8 mouse cellular contexts compared by ENCODE assay signal in genomic region chr4:43631046-43631955, GRCm38 (mm10). TPM values are rescaled to one million over a fixed set of nuclear protein-coding genes. Genes with fewer than 3 reads are reported as not detected.
DNase-seq lines count a peak whose midpoint lies in the region; ATAC-seq and TF ChIP-seq lines count a peak whose summit lies in the region.

Npr2 (plus strand) TSS chr4:43631935.

- peak within 1 kb of the TSS; percentile 28 for H3K4me3 ChIP-seq in C2C12 (ENCODE audit: insufficient read depth, poor library complexity, severe bottlenecking)
- H3K4me3 ChIP-seq in liver, embryonic 13.5 days (replicated peaks) = peak within 1 kb of the TSS; percentile 63
- H3K4me3 ChIP-seq in neural tube, embryonic 13.5 days = peak within 1 kb of the TSS; percentile 64

- peak within 1 kb of the TSS; percentile 88 for H3ac ChIP-seq in C2C12 (ENCODE audit: control insufficient read depth, insufficient read length, low read depth)

- H3K9ac ChIP-seq in liver, embryonic 13.5 days = peak within 1 kb of the TSS; percentile 65
- peak within 1 kb of the TSS; percentile 92 for H3K9ac ChIP-seq in neural tube, embryonic 13.5 days

- peak within 1 kb of the TSS; percentile 84 for H3K4me2 ChIP-seq in liver, embryonic 13.5 days
- H3K4me2 ChIP-seq in neural tube, embryonic 13.5 days = peak within 1 kb of the TSS; percentile 86

- no peak within 1 kb of the TSS for H3K27ac ChIP-seq in liver, embryonic 13.5 days
- H3K27ac ChIP-seq in neural tube, embryonic 13.5 days (replicated peaks) = peak within 1 kb of the TSS; percentile 95

- no peaks in the 10 kb centered on the region for H3K36me3 ChIP-seq in C2C12 (ENCODE audit: control insufficient read depth, insufficient read depth)
- H3K36me3 ChIP-seq in liver, embryonic 13.5 days = no peaks in the 10 kb centered on the region
- no peaks in the 10 kb centered on the region for H3K36me3 ChIP-seq in neural tube, embryonic 13.5 days

- no peaks in the 10 kb centered on the region for H3K79me2 ChIP-seq in C2C12 (ENCODE audit: control insufficient read depth, insufficient read depth)

- no peaks in the 10 kb centered on the region for H3K9me3 ChIP-seq in liver, embryonic 13.5 days (replicated peaks)
- H3K9me3 ChIP-seq in neural tube, embryonic 13.5 days = no peaks in the 10 kb centered on the region

- WGBS in liver, embryonic 13.5 days (ENCODE audit: insufficient replicate concordance) = 2% methylated on average over 34 of the region's 70 CpGs
- WGBS in neural tube, embryonic 13.5 days = 1% methylated on average over 28 of the region's 70 CpGs

- TF ChIP-seq CTCF in C2C12 (IDR thresholded peaks at IDR 0.05; ENCODE audit: control insufficient read depth, insufficient read depth, insufficient read length) = no peak

- peak; percentile 14; the same call in 1 of the 2 replicates for ATAC-seq in liver, embryonic 13.5 days (ENCODE audit: low read depth)
- peak; percentile 66 for ATAC-seq in neural tube, embryonic 13.5 days (ENCODE audit: low read depth)

- H3K4me1 ChIP-seq in liver, embryonic 13.5 days (replicated peaks) = peaks cover 33% of the 10 kb centered on the region
- peaks cover 61% of the 10 kb centered on the region for H3K4me1 ChIP-seq in neural tube, embryonic 13.5 days (replicated peaks)

- DNase-seq in ZHBTc4 (ENCODE audit: low read depth, low spot score) = peak; percentile 60
- peak; percentile 57 for DNase-seq in embryo, embryonic 10.5 days (ENCODE audit: low spot score)
- peak; percentile 69 to 70 for DNase-seq in heart, adult 18-20 months
- DNase-seq in kidney, adult 8-10 months = peak; percentile 13 to 24
- DNase-seq in liver, embryonic 13.5 days = no peak
- DNase-seq in T-cell, adult 2 months (ENCODE audit: low spot score) = no peak

- no peaks in the 10 kb centered on the region for H3K79me3 ChIP-seq in C2C12 (ENCODE audit: low read depth)

- no peaks in the 10 kb centered on the region for H3K27me3 ChIP-seq in C2C12 (ENCODE audit: control insufficient read depth, insufficient read depth, insufficient read length)
- H3K27me3 ChIP-seq in liver, embryonic 13.5 days = peaks cover 37% of the 10 kb centered on the region
- no peaks in the 10 kb centered on the region for H3K27me3 ChIP-seq in neural tube, embryonic 13.5 days

TF ChIP-seq in C2C12, 6 proteins besides CTCF, POLR2A, EP300 and RAD21:
- TF ChIP-seq CEBPB (IDR thresholded peaks at IDR 0.05; ENCODE audit: low read depth) = no peak
- TF ChIP-seq MYOD1 (IDR thresholded peaks at IDR 0.05; ENCODE audit: control insufficient read depth, insufficient read length, low read depth) = no peak
- no peak for TF ChIP-seq MYOG (IDR thresholded peaks at IDR 0.05; ENCODE audit: control insufficient read depth, extremely low read depth, insufficient read length)
- no peak for TF ChIP-seq USF1 (IDR thresholded peaks at IDR 0.05; ENCODE audit: low read depth)
- TF ChIP-seq MAX (IDR thresholded peaks at IDR 0.05) = no peak
- TF ChIP-seq FOSL1 (IDR thresholded peaks at IDR 0.05; ENCODE audit: insufficient read depth, low read length, poor library complexity, severe bottlenecking) = no peak

RNA-seq across cellular contexts. Expression of gene Npr2, which starts in this region (rescaled TPM):
- polyA plus RNA-seq in C2C12 (2012; fragmentation: generic; extraction: Trizol) = 7.3 TPM
- total RNA-seq in heart, adult 18-20 months (2021) = 10 to 100 TPM; 39.7 to 42.1 TPM
- 0.80 and 0.89 TPM in 2 replicates for polyA plus RNA-seq in liver, embryonic 13.5 days (2015; fragmentation: Nextera tagmentation; extraction: Ambion mirVana)
- 26.9 and 27.8 TPM in 2 replicates for polyA plus RNA-seq in neural tube, embryonic 13.5 days (2015; fragmentation: Nextera tagmentation; extraction: Ambion mirVana)

Comparison
In these comparisons a context has a peak if more than half of its experiments do, and no peak if none do; other contexts are left out.
1. Peak in ATAC-seq, H3K4me3 ChIP-seq, H3K9ac ChIP-seq and H3K4me2 ChIP-seq in liver, embryonic 13.5 days; RNA of the gene not detected or under 1 TPM.
2. DNase-seq: peak in ZHBTc4 (single experiment), embryo, embryonic 10.5 days (single experiment), heart, adult 18-20 months (2 of 2) and kidney, adult 8-10 months (2 of 2); none in liver, embryonic 13.5 days (single experiment) and T-cell, adult 2 months (single experiment).
3. Peak in every context shown above with its lines, with median percentiles within 50 percentile points of each other: H3K4me3 ChIP-seq.